Mouse (Mus musculus): ENCODE data around the gene Cyb5r1.
"Not testable (repeated sequence)": the region's sequence is repeated elsewhere in the genome, so short reads cannot be mapped to it uniquely, and the experiment has no call there.

Cyb5r1 gene

GRCm38 (mm10) chr1:134414038-134414437, 8.7 kb downstream of the Cyb5r1 start:
- in situ Hi-C loops (cut with MboI, MseI) = loop anchor here in 1 of 2 experiments (10.0 to 25.0 kb wide), 2 partner anchors 1279 to 1748 kb away; partner anchors contain the start of gene Ppp1r15b

- in situ Hi-C loops (cut with MboI, MseI) = loop anchor here in 1 of 2 experiments (10.0 to 25.0 kb wide), 2 partner anchors 1280 to 1748 kb away; partner anchors contain the start of gene Ppp1r15b
Observed at GRCm38 (mm10) chr1:134414501-134415167, 9.3 kb downstream of the Cyb5r1 start.

- in situ Hi-C loops (cut with MboI, MseI) = loop anchor here in 1 of 2 experiments (10.0 to 25.0 kb wide), 2 partner anchors 1280 to 1747 kb away; partner anchors contain the start of gene Ppp1r15b
Observed at GRCm38 (mm10) chr1:134415168-134415831, 9.9 kb downstream of the Cyb5r1 start, which contains the start of gene Adipor1. TSS of gene Adipor1 (plus strand) at chr1:134415378.

DNA sequence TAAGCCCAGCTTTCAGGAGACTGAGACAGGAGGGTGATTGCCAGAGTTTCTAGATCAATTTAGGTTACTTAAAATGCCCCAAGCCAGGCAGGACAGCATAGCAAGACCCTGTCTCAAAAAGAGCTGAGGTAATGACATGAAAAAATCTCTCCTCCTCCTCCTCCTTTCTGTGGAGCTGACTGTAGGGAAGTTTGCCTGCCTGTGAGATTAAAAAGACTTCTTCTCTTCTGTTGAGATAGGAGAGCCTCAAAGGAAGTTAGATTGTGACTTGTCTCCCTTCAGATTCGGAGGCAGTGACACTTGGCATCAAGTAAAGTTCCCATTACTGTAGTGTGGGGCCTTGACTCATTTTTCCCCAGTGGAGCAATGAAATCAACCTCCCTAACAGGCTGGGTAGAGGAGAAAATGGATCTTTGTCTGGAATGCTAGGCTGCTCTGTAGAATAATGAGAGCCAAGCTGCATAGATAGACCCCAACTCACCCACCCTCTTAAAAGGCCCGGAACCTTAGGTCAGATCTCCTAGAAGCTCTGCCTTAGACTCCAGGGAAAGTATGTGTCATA, 13.1 kb downstream of the Cyb5r1 start:
- in situ Hi-C loops (cut with MboI, MseI) = loop anchor here in 1 of 2 experiments (10.0 to 25.0 kb wide), 2 partner anchors 1284 to 1744 kb away; partner anchors contain the start of gene Ppp1r15b

GRCm38 (mm10) chr1:134419176-134419575, 13.8 kb downstream of the Cyb5r1 start:
- in situ Hi-C loops (cut with MboI, MseI) = loop anchor here in 1 of 2 experiments (10.0 to 25.0 kb wide), 2 partner anchors 1284 to 1743 kb away; partner anchors contain the start of gene Ppp1r15b

- in situ Hi-C loops (cut with MboI, MseI) = loop anchor here in 1 of 2 experiments (10.0 to 25.0 kb wide), 2 partner anchors 1285 to 1742 kb away; partner anchors contain the start of gene Ppp1r15b
Observed at GRCm38 (mm10) chr1:134419751-134420458, 14.5 kb downstream of the Cyb5r1 start.

DNA sequence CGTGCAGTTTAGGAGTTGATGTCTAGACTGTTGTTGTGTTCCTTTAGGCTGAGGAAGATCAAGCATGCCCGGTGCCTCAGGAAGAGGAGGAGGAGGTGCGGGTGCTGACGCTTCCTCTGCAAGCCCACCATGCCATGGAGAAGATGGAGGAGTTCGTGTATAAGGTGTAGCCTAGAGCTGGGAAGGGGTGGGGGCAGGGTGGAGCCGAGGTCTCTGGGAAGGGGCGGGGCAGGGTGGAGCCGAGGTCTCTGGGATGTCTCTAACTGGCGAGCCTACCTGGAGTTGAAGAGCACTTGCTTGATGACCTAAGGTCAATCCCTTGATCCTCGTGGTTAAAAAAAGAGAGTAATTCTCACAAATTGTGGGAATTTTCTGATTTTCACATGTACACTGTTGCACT, 18.6 kb downstream of the Cyb5r1 start:
- in situ Hi-C loops (cut with MboI, MseI) = loop anchor here in 1 of 2 experiments (25.0 kb wide), 1 partner anchor 1738 kb away; no protein-coding TSS in a partner anchor

DNA sequence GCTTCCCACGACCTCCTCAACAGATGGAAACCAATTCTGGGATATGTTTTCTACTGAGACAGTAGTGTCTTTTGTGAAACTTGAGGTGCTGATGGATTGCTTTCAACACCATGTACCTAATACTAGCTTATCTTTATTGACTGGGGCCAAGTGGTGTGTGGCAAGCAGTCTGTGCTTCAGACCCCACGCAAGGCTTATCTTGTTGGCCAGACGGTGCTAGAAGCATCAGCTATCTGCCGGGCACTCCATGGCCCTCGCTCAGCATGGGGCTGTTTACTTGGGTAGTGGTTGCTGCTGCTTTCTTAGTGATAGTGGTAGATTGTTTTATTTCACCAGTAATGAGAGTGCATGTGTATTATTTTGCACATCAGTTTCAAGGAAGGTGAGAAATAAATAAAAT, 20.9 kb downstream of the Cyb5r1 start:
- in situ Hi-C loops (cut with MboI, MseI) = loop anchor here in 1 of 2 experiments (5.0 kb wide), 1 partner anchor 49 kb away; no protein-coding TSS in a partner anchor

GRCm38 (mm10) chr1:134433002-134433401, 27.6 kb downstream of the Cyb5r1 start:
- in situ Hi-C loops (cut with MboI, MseI) = no loop called here

DNA sequence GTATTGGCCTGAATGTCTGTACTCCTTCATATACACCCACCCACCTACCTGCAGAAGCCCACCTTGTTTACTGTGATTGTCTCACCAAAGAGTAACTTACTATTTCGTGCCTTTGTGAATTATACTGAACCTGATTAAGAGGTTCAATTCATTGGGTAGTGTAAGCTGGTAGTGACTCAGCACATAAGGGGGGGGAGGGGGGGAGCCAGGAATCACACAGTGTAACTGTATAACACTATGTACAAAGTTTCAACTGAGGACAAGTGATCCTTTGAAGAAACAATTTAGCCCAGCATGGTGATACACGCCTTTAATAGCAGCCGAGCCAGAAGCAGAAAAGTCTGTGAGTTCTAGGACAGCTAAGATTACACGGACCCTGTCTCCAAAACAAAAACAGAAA, 28.1 kb downstream of the Cyb5r1 start:
- in situ Hi-C loops (cut with MboI, MseI) = no loop called here

- in situ Hi-C loops (cut with MboI, MseI) = no loop called here
Observed at GRCm38 (mm10) chr1:134435414-134435813, 30.1 kb downstream of the Cyb5r1 start.

DNA sequence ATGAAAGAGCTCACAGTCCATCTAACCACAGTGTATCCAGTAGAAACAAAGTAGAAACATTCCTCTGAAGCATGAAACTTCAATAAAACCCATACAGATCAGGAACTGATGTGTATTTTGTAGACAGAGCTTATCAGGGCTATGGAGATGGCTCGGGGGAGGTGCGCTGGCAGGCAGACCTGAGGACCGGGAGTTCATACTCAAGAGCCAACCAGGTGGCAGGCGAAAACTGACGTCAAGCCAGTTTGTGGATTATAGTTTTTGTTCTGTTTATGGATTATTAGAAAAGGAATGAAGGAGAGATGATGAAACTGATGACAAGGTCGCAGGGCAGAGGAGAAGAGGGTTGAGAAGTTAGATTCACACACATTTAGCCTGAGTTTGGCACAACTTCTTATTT, 35.1 kb downstream of the Cyb5r1 start:
- in situ Hi-C loops (cut with MboI, MseI) = no loop called here

DNA sequence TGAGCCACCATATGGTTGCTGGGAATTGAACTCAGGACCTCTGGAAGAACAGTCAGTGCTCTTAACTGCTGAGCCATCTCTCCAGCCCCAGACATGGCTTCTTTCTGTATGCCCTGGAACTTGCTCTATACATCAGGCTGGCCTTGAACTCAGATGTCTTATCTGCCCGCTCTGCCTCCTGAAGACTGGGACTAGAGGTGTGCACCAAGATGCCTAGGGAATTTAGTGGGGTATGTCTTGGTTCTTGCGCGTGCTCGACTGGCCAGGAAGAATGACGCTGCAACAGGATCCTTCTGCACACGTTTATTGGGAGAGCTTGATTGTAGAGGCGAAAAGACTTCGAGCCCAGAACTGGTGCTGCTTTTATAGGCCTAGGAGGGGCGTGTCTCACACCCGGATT, 36.4 kb downstream of the Cyb5r1 start:
- in situ Hi-C loops (cut with MboI, MseI) = not testable (repeated sequence)

- in situ Hi-C loops (cut with MboI, MseI) = no loop called here
Observed at GRCm38 (mm10) chr1:134442394-134442793, 37.0 kb downstream of the Cyb5r1 start.

DNA sequence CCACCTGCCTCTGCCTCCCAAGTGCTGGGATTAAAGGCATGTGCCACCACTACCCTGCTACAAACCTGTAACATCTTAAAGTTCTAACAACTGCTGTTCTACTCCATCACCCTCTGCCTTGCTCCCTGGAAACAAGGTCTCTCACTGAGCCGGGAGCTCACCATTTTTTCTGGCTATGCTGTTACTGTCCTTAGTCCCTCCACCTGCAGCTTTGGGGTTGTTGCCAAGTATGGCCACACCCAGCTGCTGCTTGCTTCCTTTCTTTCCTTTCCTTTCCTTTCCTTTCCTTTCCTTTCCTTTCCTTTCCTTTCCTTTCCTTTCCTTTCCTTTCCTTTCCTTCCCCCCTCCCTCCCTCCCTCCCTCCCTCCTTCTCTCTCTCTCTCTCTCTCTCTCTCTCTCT, 37.9 kb downstream of the Cyb5r1 start:
- in situ Hi-C loops (cut with MboI, MseI) = not testable (repeated sequence)

DNA sequence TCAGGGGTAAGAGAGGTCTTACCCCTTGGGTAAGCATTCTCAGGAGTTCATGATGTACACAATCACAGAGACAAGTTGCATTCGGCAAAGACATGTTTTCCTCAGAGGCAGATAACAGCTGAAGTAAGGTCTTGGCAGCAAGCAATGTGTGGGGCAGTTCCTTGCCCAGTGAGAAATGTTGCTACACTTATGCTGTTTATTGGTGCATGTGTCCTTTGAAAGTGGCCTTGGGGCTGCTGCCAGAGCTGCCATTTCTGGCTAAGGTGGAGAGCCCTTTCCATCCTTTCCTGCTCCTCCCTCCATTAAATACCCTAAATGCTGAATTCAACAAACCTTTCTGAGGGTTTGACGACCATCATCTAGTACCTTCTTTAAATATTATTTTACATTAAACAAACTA, 40.1 kb downstream of the Cyb5r1 start:
- in situ Hi-C loops (cut with MboI, MseI) = no loop called here

DNA sequence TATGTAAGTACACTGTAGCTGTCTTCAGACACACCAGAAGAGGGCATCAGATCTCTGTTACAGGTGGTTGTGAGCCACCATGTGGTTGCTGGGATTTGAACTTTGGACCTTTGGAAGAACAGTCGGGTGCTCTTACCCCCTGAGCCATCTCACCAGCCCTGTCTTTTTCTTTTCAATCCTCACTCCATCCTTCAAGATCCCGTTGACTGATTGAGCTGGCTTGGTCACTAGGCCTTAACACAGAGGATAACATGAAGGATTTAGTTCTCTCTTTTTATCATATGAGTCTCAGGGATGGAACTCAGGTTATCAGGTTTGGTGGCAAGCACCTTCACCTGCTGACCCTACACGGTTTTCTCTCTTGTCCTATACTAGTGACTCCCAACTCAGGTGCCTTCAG, 43.2 kb downstream of the Cyb5r1 start:
- in situ Hi-C loops (cut with MboI, MseI) = not testable (repeated sequence)

DNA sequence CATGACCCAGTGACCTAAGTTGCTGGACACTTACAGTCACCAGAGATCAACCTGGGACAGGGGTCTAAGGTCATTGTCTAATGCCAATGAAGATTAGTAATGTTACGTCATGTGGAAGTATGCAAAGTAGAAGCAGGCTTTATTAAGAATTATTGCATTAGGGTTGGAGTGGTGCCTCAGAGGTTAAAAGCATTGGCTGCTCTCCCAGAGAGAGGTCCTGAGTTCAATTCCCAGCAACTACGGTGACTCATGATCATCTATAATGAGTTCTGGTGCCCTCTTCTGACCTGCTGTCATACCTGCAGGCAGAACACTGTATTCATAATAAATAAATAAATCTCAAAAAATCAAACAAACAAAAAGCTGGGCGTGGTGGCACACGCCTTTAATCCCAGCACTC, 44.8 kb downstream of the Cyb5r1 start:
- in situ Hi-C loops (cut with MboI, MseI) = loop anchor here in 1 of 2 experiments (5.0 kb wide), 1 partner anchor 83 kb away; no protein-coding TSS in a partner anchor

DNA sequence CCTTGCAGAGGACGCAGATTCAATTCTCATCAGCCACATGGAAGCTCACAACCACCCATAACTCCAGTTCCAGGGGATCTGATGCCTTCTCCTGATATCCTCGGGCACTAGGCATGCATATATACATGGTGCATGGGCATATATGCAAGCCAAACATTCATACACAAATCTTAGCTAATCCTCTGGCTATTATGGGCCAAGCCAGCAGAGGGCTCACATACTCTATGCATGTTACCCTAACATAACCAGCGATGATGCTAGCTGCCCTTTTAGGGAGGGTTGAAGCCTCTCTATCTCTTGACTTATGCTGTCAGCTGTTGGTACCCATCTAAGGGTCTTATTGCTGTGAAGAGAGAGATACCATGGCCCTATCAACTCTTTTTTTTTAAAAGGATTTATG, 45.6 kb downstream of the Cyb5r1 start:
- in situ Hi-C loops (cut with MboI, MseI) = loop anchor here in 1 of 2 experiments (5.0 kb wide), 1 partner anchor 84 kb away; no protein-coding TSS in a partner anchor

- in situ Hi-C loops (cut with MboI, MseI) = loop anchor here in 1 of 2 experiments (5.0 kb wide), 1 partner anchor 88 kb away; no protein-coding TSS in a partner anchor
Observed at GRCm38 (mm10) chr1:134454904-134455824, 49.8 kb downstream of the Cyb5r1 start, which contains the start of gene Klhl12. TSS of gene Klhl12 (plus strand) at chr1:134455531.

All from T-helper 17 cell (primary cell).